Mouse (Mus musculus): Measurements from ENCODE around the gene Adat1.

DNA sequence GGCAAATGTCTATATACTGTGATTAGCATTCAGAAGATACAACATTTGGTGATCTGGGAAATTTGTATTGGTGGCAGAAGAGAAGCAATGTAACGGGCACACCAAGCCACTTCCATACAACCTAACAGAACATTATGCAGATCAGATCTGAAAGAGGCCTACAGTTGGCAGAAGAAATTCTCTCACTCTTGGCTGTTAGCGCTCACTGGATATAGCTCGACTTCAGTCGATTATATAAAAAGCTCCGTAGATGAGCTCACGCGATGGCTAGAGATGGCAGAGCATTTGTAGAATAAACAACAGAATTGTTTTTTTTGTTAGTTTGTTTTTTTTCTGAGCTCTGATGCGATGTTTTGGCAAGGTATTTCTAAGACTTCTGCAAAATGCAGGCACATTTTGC lies 824 bp downstream of the Adat1 start:
- TF ChIP-seq ZNF384 (IDR thresholded peaks at IDR 0.05; ENCODE audit: low read depth, low read length) (no peak), ZC3H11A (IDR thresholded peaks at IDR 0.05; ENCODE audit: borderline replicate concordance, low read depth, low read length) (no peak)

All from ES-E14 (cell line).